Mouse (Mus musculus): ENCODE measurements around the gene Pla2g2e. TPM values are rescaled to one million over a fixed set of nuclear protein-coding genes. Genes with fewer than 3 reads are reported as not detected.
A peak's percentile ranks its signal among the peaks of the same experiment; 100 is the strongest.

The Pla2g2e gene
- polyA plus RNA-seq (2021): not detected

- no peak for TF ChIP-seq CTCF (IDR thresholded peaks at IDR 0.05)
- ChIA-PET CTCF (interaction anchor here (1.3 kb wide), 1 partner anchor 12 kb away, joined by 4 read pairs; no protein-coding TSS in a partner anchor), POLR2A (no interaction called here)
- DNase-seq (ENCODE audit: low read depth, low spot score) (no peak), ATAC-seq (no peak)
- H3K27me3 ChIP-seq: no peaks in the 10 kb centered on the region
- in situ Hi-C loops (cut with MboI; ENCODE audit: low pct_unique_long_range_greater_than_20kb): no loop called here
Observed at GRCm38 (mm10) chr4:138877731-138878130, at the start of gene Pla2g2e. Gene Pla2g2e (plus strand): TSS chr4:138877942.

- ChIA-PET CTCF (no interaction called here), POLR2A (no interaction called here)
- DNase-seq (ENCODE audit: low read depth, low spot score): no peak
- no peak for TF ChIP-seq CTCF (IDR thresholded peaks at IDR 0.05)
- in situ Hi-C loops (cut with MboI; ENCODE audit: low pct_unique_long_range_greater_than_20kb): no loop called here
- H3K27me3 ChIP-seq: no peaks in the 10 kb centered on the region
- no peak for ATAC-seq
Observed at GRCm38 (mm10) chr4:138839806-138840205, 37.9 kb upstream of the Pla2g2e start.

- ChIA-PET POLR2A (interaction anchor here (0.6 kb wide), 1 partner anchor 43 kb away, joined by 5 read pairs; no protein-coding TSS in a partner anchor), CTCF (no interaction called here)
- H3K27me3 ChIP-seq: no peaks in the 10 kb centered on the region
- in situ Hi-C loops (cut with MboI; ENCODE audit: low pct_unique_long_range_greater_than_20kb): no loop called here
- ATAC-seq: no peak
- DNase-seq (ENCODE audit: low read depth, low spot score): no peak
- TF ChIP-seq CTCF (IDR thresholded peaks at IDR 0.05): no peak
Observed at GRCm38 (mm10) chr4:138840726-138841125, 37.0 kb upstream of the Pla2g2e start.

- no peak for DNase-seq (ENCODE audit: low read depth, low spot score)
- ATAC-seq: no peak
- CTCF ChIA-PET: no interaction called here
- no peaks in the 10 kb centered on the region for H3K27me3 ChIP-seq
- no peak for TF ChIP-seq CTCF (IDR thresholded peaks at IDR 0.05)
- POLR2A ChIA-PET: interaction anchor here (0.6 to 0.9 kb wide), 2 partner anchors 43 to 96 kb away, joined by 3 to 5 read pairs; no protein-coding TSS in a partner anchor
- in situ Hi-C loops (cut with MboI; ENCODE audit: low pct_unique_long_range_greater_than_20kb): no loop called here
Observed at GRCm38 (mm10) chr4:138841386-138841785, 36.4 kb upstream of the Pla2g2e start.

GRCm38 (mm10) chr4:138851463-138851862 lies 26.3 kb upstream of the Pla2g2e start:
- in situ Hi-C loops (cut with MboI; ENCODE audit: low pct_unique_long_range_greater_than_20kb): loop anchor here (5.0 to 25.0 kb wide), 2 partner anchors 289 to 404 kb away; no protein-coding TSS in a partner anchor
- POLR2A ChIA-PET: no interaction called here
- CTCF ChIA-PET: interaction anchor here (0.7 to 2.3 kb wide), 5 partner anchors 51 to 404 kb away, joined by 3 to 14 read pairs (median 5); no protein-coding TSS in a partner anchor
- ATAC-seq: no peak
- TF ChIP-seq CTCF (IDR thresholded peaks at IDR 0.05): peak; percentile 73
- DNase-seq (ENCODE audit: low read depth, low spot score): no peak
- H3K27me3 ChIP-seq: peaks cover 4% of the 10 kb centered on the region

DNA sequence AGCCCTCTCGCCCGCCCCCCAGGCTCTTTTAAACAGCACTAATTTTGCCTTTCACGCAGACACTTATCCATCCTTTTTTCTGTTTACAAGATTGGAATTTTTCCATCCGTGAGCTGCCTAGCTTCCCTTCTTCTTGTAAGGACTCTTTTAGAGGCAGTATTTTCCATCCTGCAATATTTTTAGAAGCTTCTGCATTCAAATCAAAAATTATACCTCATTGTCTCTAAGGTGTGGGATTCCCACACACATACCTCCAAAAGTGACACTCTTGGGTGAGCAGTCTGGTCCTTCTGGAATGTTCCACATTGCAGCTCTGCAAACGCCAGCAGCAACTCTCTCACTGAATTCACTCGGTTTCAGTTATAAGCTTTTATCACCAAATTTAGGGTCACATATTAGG lies 24.8 kb upstream of the Pla2g2e start:
- ChIA-PET POLR2A (no interaction called here), CTCF (interaction anchor here (0.8 to 2.3 kb wide), 4 partner anchors 102 to 144 kb away, joined by 3 to 14 read pairs (median 5); no protein-coding TSS in a partner anchor)
- H3K27me3 ChIP-seq: peaks cover 4% of the 10 kb centered on the region
- no peak for DNase-seq (ENCODE audit: low read depth, low spot score)
- no peak for TF ChIP-seq CTCF (IDR thresholded peaks at IDR 0.05)
- in situ Hi-C loops (cut with MboI; ENCODE audit: low pct_unique_long_range_greater_than_20kb): loop anchor here (5.0 to 25.0 kb wide), 2 partner anchors 291 to 406 kb away; no protein-coding TSS in a partner anchor
- ATAC-seq: no peak

DNA sequence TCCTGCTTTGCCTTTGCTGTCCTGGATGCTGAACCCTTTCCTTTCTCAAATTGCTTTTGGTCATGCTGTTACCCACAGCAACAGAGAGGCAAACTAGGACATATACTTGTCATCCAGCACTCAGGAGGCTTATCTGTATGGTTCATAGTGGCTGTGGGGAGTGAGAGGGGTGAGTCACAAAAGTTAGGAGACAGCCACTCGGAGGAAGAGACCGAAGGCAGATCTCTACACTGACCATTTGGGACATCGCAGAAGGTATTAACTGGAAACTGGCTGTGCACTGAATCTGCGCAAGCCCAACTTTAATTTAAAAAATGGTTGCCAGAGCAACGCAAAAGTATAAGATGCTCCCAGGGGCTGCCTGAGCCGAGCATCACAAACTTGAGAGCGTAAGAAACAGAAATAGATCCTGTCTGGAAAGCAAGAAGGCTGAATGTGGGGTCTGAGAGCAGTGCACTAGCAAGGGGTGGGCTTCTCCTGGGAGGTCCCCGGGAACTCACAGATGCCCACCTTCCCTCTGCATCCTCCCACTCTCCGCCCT lies 22.6 kb upstream of the Pla2g2e start:
- ChIA-PET CTCF (interaction anchor here (1.7 kb wide), 1 partner anchor 27 kb away, joined by 3 read pairs; no protein-coding TSS in a partner anchor), POLR2A (no interaction called here)
- no peak for ATAC-seq
- no peak for TF ChIP-seq CTCF (IDR thresholded peaks at IDR 0.05)
- in situ Hi-C loops (cut with MboI; ENCODE audit: low pct_unique_long_range_greater_than_20kb): loop anchor here (5.0 to 25.0 kb wide), 2 partner anchors 108 to 293 kb away; no protein-coding TSS in a partner anchor
- H3K27me3 ChIP-seq: no peaks in the 10 kb centered on the region
- DNase-seq (ENCODE audit: low read depth, low spot score): no peak

DNA sequence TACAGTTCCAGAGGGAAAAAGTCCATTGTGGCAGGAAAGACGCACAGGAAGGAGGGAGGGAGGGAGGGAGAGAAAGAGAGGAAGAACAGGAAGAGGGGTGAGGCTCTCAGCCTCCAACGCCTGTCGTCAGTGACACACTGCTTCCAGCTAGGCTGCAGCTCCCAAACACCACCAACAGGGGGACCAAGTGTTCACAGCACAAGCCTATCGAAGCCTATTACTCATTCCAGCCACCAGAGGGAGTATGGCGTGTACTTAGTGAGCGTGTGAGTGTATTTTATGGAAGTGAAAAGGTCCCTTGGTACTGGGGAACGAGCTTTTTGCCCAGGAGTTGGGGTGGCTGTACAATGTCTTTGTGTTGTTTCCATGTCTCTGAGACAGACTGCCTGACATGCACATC lies 21.3 kb upstream of the Pla2g2e start:
- in situ Hi-C loops (cut with MboI; ENCODE audit: low pct_unique_long_range_greater_than_20kb): loop anchor here (5.0 to 25.0 kb wide), 2 partner anchors 109 to 294 kb away; no protein-coding TSS in a partner anchor
- DNase-seq (ENCODE audit: low read depth, low spot score) (no peak), ATAC-seq (no peak)
- peak; percentile 40 for TF ChIP-seq CTCF (IDR thresholded peaks at IDR 0.05)
- ChIA-PET POLR2A (no interaction called here), CTCF (interaction anchor here (0.7 to 1.7 kb wide), 4 partner anchors 17 to 51 kb away, joined by 3 read pairs; no protein-coding TSS in a partner anchor)
- H3K27me3 ChIP-seq: no peaks in the 10 kb centered on the region

- TF ChIP-seq CTCF (IDR thresholded peaks at IDR 0.05): no peak
- no peaks in the 10 kb centered on the region for H3K27me3 ChIP-seq
- ATAC-seq (no peak), DNase-seq (ENCODE audit: low read depth, low spot score) (no peak)
- ChIA-PET POLR2A (interaction anchor here (0.6 kb wide), 1 partner anchor 10 kb away, joined by 3 read pairs; no protein-coding TSS in a partner anchor), CTCF (no interaction called here)
- in situ Hi-C loops (cut with MboI; ENCODE audit: low pct_unique_long_range_greater_than_20kb): loop anchor here (5.0 to 25.0 kb wide), 2 partner anchors 110 to 295 kb away; no protein-coding TSS in a partner anchor
Observed at GRCm38 (mm10) chr4:138857576-138857975, 20.2 kb upstream of the Pla2g2e start.

DNA sequence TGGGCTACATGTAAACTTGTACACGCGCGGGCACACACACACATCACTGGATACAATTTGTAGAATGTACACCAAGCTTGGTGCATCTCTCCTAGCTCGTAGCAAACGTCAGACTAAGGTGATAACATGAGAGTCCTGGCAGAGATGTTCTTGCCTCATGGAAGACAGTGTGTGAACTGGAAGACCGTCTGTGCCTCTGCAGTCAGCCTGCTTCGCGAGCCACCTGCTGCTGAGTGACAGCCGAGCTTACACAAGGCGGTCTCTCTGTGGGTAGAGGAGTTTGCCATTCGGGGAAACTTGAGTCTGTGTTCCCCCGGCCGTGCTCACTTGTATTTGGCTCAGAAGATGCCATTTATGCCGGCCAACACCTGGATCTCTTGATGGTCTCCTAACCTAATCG lies 19.3 kb upstream of the Pla2g2e start:
- H3K27me3 ChIP-seq: no peaks in the 10 kb centered on the region
- DNase-seq (ENCODE audit: low read depth, low spot score): no peak
- POLR2A ChIA-PET: interaction anchor here (0.6 kb wide), 1 partner anchor 78 kb away, joined by 3 read pairs; no protein-coding TSS in a partner anchor
- no peak for ATAC-seq
- in situ Hi-C loops (cut with MboI; ENCODE audit: low pct_unique_long_range_greater_than_20kb): loop anchor here (5.0 to 25.0 kb wide), 2 partner anchors 111 to 296 kb away; no protein-coding TSS in a partner anchor
- CTCF ChIA-PET: no interaction called here
- TF ChIP-seq CTCF (IDR thresholded peaks at IDR 0.05): no peak

GRCm38 (mm10) chr4:138859245-138859644 lies 18.5 kb upstream of the Pla2g2e start:
- ATAC-seq (no peak), DNase-seq (ENCODE audit: low read depth, low spot score) (no peak)
- in situ Hi-C loops (cut with MboI; ENCODE audit: low pct_unique_long_range_greater_than_20kb): loop anchor here (5.0 to 25.0 kb wide), 2 partner anchors 112 to 297 kb away; no protein-coding TSS in a partner anchor
- peak; percentile 39 for TF ChIP-seq CTCF (IDR thresholded peaks at IDR 0.05)
- POLR2A ChIA-PET: no interaction called here
- H3K27me3 ChIP-seq: no peaks in the 10 kb centered on the region
- CTCF ChIA-PET: no interaction called here
